Mouse (Mus musculus) right cerebral cortex, adult 18-20 months (tissue): ENCODE measurements around the gene Ginm1.
"Not testable (repeated sequence)": the region's sequence is repeated elsewhere in the genome, so short reads cannot be mapped to it uniquely, and the experiment has no call there.

Source experiments
- DNase-seq: peaks from one replicate; pipeline ENCODE4 v3.0.0; 2022; ENCODE audit warnings: mixed read lengths

The Ginm1 gene

GRCm38 (mm10) chr10:7802519-7803140, 10.0 kb upstream of the Ginm1 start:
- DNase-seq = no peak

- DNase-seq = no peak
Observed at GRCm38 (mm10) chr10:7801258-7801657, 8.6 kb upstream of the Ginm1 start.

GRCm38 (mm10) chr10:7792254-7792750, 322 bp downstream of the Ginm1 start:
- no peak for DNase-seq

GRCm38 (mm10) chr10:7787319-7787718, 5.3 kb downstream of the Ginm1 start:
- no peak for DNase-seq

- no peak for DNase-seq
Observed at GRCm38 (mm10) chr10:7781214-7781613, 11.4 kb downstream of the Ginm1 start.

GRCm38 (mm10) chr10:7780238-7781176, 12.1 kb downstream of the Ginm1 start:
- peak; percentile 87 for DNase-seq

GRCm38 (mm10) chr10:7779751-7780237, 12.8 kb downstream of the Ginm1 start:
- DNase-seq = no peak

- no peak for DNase-seq
Observed at GRCm38 (mm10) chr10:7778361-7778760, 14.3 kb downstream of the Ginm1 start.

- DNase-seq = no peak
Observed at GRCm38 (mm10) chr10:7775421-7775820, 17.2 kb downstream of the Ginm1 start.

- no peak for DNase-seq
Observed at GRCm38 (mm10) chr10:7772769-7773168, 19.9 kb downstream of the Ginm1 start.

GRCm38 (mm10) chr10:7772346-7772745, 20.3 kb downstream of the Ginm1 start:
- DNase-seq = no peak

- DNase-seq = no peak
Observed at GRCm38 (mm10) chr10:7757544-7757943, 35.1 kb downstream of the Ginm1 start.

GRCm38 (mm10) chr10:7748752-7749151, 43.9 kb downstream of the Ginm1 start:
- DNase-seq = no peak

- DNase-seq = not testable (repeated sequence)
Observed at GRCm38 (mm10) chr10:7745528-7745927, 47.1 kb downstream of the Ginm1 start.

GRCm38 (mm10) chr10:7737914-7738313, 54.7 kb downstream of the Ginm1 start:
- no peak for DNase-seq

GRCm38 (mm10) chr10:7737122-7737521, 55.5 kb downstream of the Ginm1 start:
- no peak for DNase-seq

GRCm38 (mm10) chr10:7731582-7731981, 61.0 kb downstream of the Ginm1 start:
- DNase-seq = no peak

GRCm38 (mm10) chr10:7727011-7727410, 65.6 kb downstream of the Ginm1 start:
- no peak for DNase-seq

- DNase-seq = no peak
Observed at GRCm38 (mm10) chr10:7726501-7726812, 66.2 kb downstream of the Ginm1 start.

GRCm38 (mm10) chr10:7725751-7726500, 66.7 kb downstream of the Ginm1 start, which contains the start of gene Katna1:
Gene Katna1 (plus strand): TSS chr10:7726000.
- peak; percentile 94 for DNase-seq
